Mouse (Mus musculus) limb, embryonic 11.5 days (tissue): ENCODE measurements at regions not wholly inside any gene's neighbourhood (a gene's known extent, or its start where the extent isn't known, plus 50 kb on each side); places are given as distances from the start of the nearest gene placed in this dataset.

Source experiments
- ATAC-seq: fragments of 200-750 bp; cut with Nextera tagmentation; 2 replicates; pipeline ENCODE4 v1.8.0; 2017; ENCODE audit warnings: low read depth; ENCODE audit not compliant: insufficient number of reproducible peaks, low FRiP score, low TSS enrichment
- DNase-seq: peaks from one replicate; pipeline ENCODE4 v3.0.0-alpha.2; 2015; ENCODE audit warnings: low spot score
- H3K27ac ChIP-seq: fragments of 300-500 bp; sonication (generic); replicated peaks from 2 replicates; pipeline ENCODE4 v1.5.1; 2014; ENCODE audit warnings: low read depth, mild to moderate bottlenecking, low read length
- H3K27me3 ChIP-seq: fragments of 300-500 bp; sonication (generic); 2 replicates; pipeline ENCODE4 v1.6.1; 2014; ENCODE audit warnings: mild to moderate bottlenecking, low read length, mixed read lengths; ENCODE audit not compliant: control insufficient read depth, insufficient read depth
- H3K36me3 ChIP-seq: fragments of 300-500 bp; sonication (generic); 2 replicates; pipeline ENCODE4 v1.6.1; 2014; ENCODE audit warnings: mild to moderate bottlenecking, low read length, moderate library complexity, mixed read lengths; ENCODE audit not compliant: control insufficient read depth, insufficient read depth
- H3K4me1 ChIP-seq: fragments of 300-500 bp; sonication (generic); 2 replicates; pipeline ENCODE4 v1.6.1; 2014; ENCODE audit warnings: low read length, mixed read lengths; ENCODE audit not compliant: control insufficient read depth, insufficient read depth
- H3K4me2 ChIP-seq: fragments of 300-500 bp; sonication (generic); 2 replicates; pipeline ENCODE4 v1.6.1; 2014; ENCODE audit warnings: low read depth, mild to moderate bottlenecking, moderate library complexity; ENCODE audit not compliant: severe bottlenecking
- H3K4me3 ChIP-seq: fragments of 300-500 bp; sonication (generic); 2 replicates; pipeline ENCODE4 v1.5.1; 2014; ENCODE audit warnings: low read depth, low read length
- H3K9ac ChIP-seq: fragments of 300-500 bp; sonication (generic); 2 replicates; pipeline ENCODE4 v1.6.1; 2014; ENCODE audit warnings: mild to moderate bottlenecking, low read length
- H3K9me3 ChIP-seq: fragments of 300-500 bp; sonication (generic); 2 replicates; pipeline ENCODE4 v1.6.1; 2016; ENCODE audit warnings: low read length; ENCODE audit not compliant: control insufficient read depth
- WGBS: fragments of 180-500 bp; shearing (Covaris S2); extraction: QIAGEN DNeasy Blood & Tissue Kit; methylation state at CpG from one replicate; pipeline ENCODE4 v1.1.7; 2014; 5-methylcytosine and 5-hydroxymethylcytosine counted together

DNA sequence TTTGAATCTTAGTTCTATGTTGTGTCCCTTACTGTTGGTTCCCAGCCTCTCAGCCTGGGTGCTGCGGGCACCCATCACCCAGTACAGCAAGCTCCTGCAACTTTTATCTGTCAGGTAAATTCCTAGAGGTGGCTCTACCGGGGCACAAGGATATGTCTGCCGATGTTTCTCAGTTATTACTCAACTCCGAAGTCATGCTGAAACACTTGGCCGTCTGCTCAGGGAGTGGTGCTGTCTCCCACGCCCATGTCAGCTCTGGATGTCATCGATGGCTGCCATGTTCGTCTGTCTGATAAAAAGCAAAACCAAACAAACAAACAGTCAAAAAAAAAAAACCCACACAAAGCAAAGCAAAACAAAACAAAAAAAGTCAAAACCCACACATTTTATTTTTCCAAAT lies 171.4 kb downstream of the Bmp7 start:
- 86% methylated on average over 8 of the region's 8 CpGs for WGBS
- Histone ChIP-seq H3K36me3 (no peaks in the 10 kb centered on the region), H3K9me3 (no peaks in the 10 kb centered on the region), H3K27me3 (0 out of 2 replicates have a peak, but pooled peaks cover 3% of the 10 kb centered on the region), H3K4me3 (no peak overlapping the region), H3K27ac (no peak overlapping the region), H3K4me2 (no peak overlapping the region), H3K4me1 (no peaks in the 10 kb centered on the region), H3K9ac (no peak overlapping the region)
- DNase-seq (no peak), ATAC-seq (no peak)

DNA sequence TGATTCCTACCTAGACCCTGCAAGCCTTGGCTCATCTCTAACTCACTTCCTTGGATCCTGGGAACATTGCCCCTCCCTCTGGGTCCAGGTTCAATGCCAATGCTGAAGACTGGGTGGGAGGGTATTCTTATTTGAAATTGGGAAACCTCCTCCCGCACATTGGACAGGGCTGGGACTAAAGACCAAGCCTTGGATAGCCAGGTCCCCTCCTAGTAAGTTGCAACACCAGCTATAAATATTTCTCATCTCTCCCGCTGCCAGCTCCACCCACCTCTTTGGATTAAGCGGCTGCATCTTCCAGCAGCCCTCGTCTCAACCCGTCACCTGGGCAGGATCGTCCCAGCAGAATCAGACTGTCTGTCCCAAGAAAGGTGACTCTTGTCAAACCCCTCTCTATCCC lies 170.1 kb downstream of the Bmp7 start:
- ATAC-seq (no peak), DNase-seq (no peak)
- Histone ChIP-seq H3K4me1 (no peaks in the 10 kb centered on the region), H3K9ac (no peak overlapping the region), H3K27ac (no peak overlapping the region), H3K4me3 (no peak overlapping the region), H3K9me3 (no peaks in the 10 kb centered on the region), H3K36me3 (no peaks in the 10 kb centered on the region), H3K27me3 (no peaks in the 10 kb centered on the region), H3K4me2 (no peak overlapping the region)
- 83% methylated on average over 6 of the region's 6 CpGs for WGBS

DNA sequence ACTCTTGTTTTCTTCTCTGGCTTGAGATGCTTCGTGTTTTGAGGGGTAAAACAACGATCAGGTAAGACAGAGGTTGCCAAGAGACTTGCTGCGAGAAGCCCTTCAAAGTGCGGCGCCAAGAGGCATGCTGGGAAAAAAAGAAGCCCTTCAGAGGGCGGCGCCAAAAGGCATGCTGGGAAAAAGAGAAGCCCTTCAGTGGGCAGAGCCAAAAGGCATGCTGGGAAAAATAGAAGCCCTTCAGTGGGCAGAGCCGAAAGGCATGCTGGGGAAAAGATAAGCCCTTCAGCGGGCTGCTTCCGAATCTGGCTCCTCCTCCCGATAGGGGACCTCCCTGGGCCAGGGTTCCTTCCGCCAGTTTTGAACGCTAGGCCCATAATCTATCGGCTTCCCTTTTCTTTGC lies 169.5 kb downstream of the Bmp7 start:
- Histone ChIP-seq H3K36me3 (no peaks in the 10 kb centered on the region), H3K27me3 (no peaks in the 10 kb centered on the region), H3K9ac (no peak overlapping the region), H3K4me1 (no peaks in the 10 kb centered on the region), H3K4me3 (no peak overlapping the region), H3K4me2 (no peak overlapping the region), H3K27ac (no peak overlapping the region), H3K9me3 (no peaks in the 10 kb centered on the region)
- DNase-seq (no peak), ATAC-seq (no peak)
- WGBS = 86% methylated on average over 14 of the region's 14 CpGs

DNA sequence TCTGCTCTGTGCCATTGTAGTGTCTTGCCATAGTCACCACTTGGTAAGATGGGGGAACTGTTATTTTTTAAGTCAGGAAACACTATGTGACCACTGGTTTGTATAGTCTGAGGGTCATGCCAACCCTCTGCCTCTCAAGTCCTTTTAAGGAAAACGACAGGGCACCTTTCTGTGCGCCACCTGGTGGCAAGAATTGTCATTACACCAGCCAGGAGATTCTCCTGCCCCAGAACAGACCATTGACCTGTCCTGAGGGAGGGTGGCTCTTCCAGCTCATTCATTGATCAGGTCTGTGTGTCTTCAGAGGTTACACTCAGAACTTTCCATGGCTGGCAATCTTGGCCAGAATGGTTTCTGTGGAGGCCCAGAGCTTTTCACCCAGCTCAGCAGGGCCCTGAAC lies 166.9 kb downstream of the Bmp7 start:
- Histone ChIP-seq H3K9ac (no peak overlapping the region), H3K9me3 (no peaks in the 10 kb centered on the region), H3K4me2 (no peak overlapping the region), H3K4me1 (no peaks in the 10 kb centered on the region), H3K36me3 (no peaks in the 10 kb centered on the region), H3K4me3 (no peak overlapping the region), H3K27me3 (no peaks in the 10 kb centered on the region), H3K27ac (no peak overlapping the region)
- ATAC-seq = no peak
- peak; percentile 89 for DNase-seq
- 0% methylated on average over 2 of the region's 2 CpGs for WGBS

DNA sequence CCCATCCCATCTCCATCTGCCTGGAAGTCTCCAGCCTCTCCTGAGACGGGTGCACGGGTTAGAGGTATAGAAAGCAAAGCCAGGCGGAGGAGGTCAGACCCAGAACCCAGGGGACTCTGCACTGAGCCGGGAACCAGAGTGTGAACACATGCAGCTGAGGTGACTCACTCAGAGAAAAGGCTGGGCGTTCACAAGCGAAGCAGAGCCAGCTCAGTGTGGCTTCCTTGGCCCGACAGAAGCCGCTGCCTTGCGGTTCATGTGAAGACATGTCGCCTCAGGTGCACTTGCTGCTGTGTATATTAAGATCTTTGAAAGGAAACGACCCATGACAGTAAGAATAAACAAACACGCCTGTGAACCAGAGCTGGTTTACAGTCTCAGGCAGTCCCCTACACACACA lies 163.6 kb downstream of the Bmp7 start:
- Histone ChIP-seq H3K9ac (no peak overlapping the region), H3K27ac (no peak overlapping the region), H3K36me3 (no peaks in the 10 kb centered on the region), H3K4me2 (no peak overlapping the region), H3K27me3 (no peaks in the 10 kb centered on the region), H3K4me3 (no peak overlapping the region), H3K9me3 (no peaks in the 10 kb centered on the region), H3K4me1 (0 out of 2 replicates have a peak, but pooled peaks cover 3% of the 10 kb centered on the region)
- DNase-seq (no peak), ATAC-seq (no peak)
- 75% methylated on average over 12 of the region's 12 CpGs for WGBS

- WGBS = 86% methylated on average over 2 of the region's 2 CpGs
- Histone ChIP-seq H3K9me3 (no peaks in the 10 kb centered on the region), H3K4me2 (no peak overlapping the region), H3K4me3 (no peak overlapping the region), H3K27ac (no peak overlapping the region), H3K36me3 (no peaks in the 10 kb centered on the region), H3K4me1 (0 out of 2 replicates have a peak, but pooled peaks cover 3% of the 10 kb centered on the region), H3K9ac (no peak overlapping the region), H3K27me3 (no peaks in the 10 kb centered on the region)
- no peak for DNase-seq
- ATAC-seq = no peak
Measured at GRCm38 (mm10) chr2:172777774-172778173, 162.3 kb downstream of the Bmp7 start.

DNA sequence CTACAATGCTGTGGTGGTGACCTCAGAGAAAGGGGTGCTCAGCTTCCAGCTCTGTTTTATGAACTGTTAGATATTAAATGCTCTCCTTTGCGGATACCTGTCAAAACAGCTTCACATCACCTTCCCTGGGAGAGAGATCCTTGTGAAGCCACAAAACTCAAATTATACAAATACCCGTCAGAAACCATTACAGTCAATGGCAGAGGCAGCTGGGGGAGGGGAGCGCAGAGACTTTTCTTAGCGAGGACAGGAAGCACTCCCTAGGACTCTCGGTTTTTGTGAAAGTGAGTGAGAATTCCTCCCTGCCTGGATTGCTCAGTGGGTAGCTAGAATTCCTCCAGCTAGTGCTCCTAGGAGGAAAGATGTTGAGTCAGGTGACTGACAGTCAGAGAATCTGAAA lies 161.0 kb downstream of the Bmp7 start:
- no peak overlapping the region for H3K4me2 ChIP-seq
- H3K9me3 ChIP-seq = 0 out of 2 replicates have a peak, but pooled peaks cover 5% of the 10 kb centered on the region
- no peak overlapping the region for H3K27ac ChIP-seq
- DNase-seq (no peak), ATAC-seq (no peak)
- H3K4me3 ChIP-seq = no peak overlapping the region
- no peak overlapping the region for H3K9ac ChIP-seq
- 26% methylated on average over 5 of the region's 5 CpGs for WGBS
- 0 out of 2 replicates have a peak, but pooled peaks cover 3% of the 10 kb centered on the region for H3K4me1 ChIP-seq
- H3K36me3 ChIP-seq = no peaks in the 10 kb centered on the region
- no peaks in the 10 kb centered on the region for H3K27me3 ChIP-seq

DNA sequence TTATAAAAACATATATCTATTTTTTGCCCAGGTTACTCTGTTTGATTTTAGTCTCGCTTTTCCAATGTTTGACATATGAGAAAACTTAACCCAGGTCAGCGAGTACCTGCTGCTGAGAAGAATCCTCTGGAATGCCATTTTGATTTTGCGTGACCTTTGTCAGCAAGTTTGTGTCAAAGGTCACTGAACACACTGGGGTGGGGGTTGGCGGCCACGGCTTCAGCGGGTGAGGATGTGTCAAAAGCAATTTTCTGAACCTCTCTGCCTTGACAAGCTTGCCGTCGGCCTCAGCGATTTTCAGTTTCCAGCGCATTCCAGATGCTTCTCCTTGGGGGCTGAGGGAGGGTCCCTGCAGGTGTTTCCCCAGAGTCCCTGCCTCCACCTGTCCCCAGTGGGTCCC lies 157.4 kb downstream of the Bmp7 start:
- H3K4me1 ChIP-seq = peaks cover 6% of the 10 kb centered on the region; the same call in 1 of the 2 replicates
- no peak overlapping the region for H3K4me3 ChIP-seq
- no peak overlapping the region for H3K27ac ChIP-seq
- ATAC-seq = no peak
- 73% methylated on average over 10 of the region's 10 CpGs for WGBS
- peaks cover 9% of the 10 kb centered on the region for H3K27me3 ChIP-seq
- H3K4me2 ChIP-seq = no peak overlapping the region
- no peaks in the 10 kb centered on the region for H3K36me3 ChIP-seq
- no peak for DNase-seq
- H3K9ac ChIP-seq = no peak overlapping the region
- 0 out of 2 replicates have a peak, but pooled peaks cover 5% of the 10 kb centered on the region for H3K9me3 ChIP-seq

DNA sequence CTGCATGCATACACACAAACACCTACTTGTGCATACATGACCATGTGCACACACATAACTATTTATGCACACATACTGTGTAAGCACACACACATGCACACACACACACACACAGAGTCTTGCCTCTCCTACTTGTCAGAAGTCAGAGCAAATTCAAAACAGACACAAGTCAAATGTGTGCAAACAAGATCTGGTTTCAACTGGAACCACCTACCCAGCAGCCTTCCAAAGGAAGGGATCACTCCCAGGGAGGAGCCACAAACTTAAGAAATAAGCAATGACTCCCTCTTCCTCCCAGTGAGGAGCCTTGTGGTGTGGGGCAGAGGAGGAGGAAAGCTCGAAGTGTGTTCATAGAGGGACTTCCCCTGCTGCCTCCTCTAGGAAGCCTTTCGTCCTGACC lies 153.8 kb downstream of the Bmp7 start:
- Histone ChIP-seq H3K9me3 (0 out of 2 replicates have a peak, but pooled peaks cover 5% of the 10 kb centered on the region), H3K4me1 (peaks cover 11% of the 10 kb centered on the region; the same call in 1 of the 2 replicates), H3K36me3 (no peaks in the 10 kb centered on the region), H3K27ac (no peak overlapping the region), H3K9ac (no peak overlapping the region), H3K27me3 (peaks cover 33% of the 10 kb centered on the region), H3K4me3 (no peak overlapping the region), H3K4me2 (no peak overlapping the region)
- WGBS = 17% methylated on average over 2 of the region's 2 CpGs
- DNase-seq (no peak), ATAC-seq (no peak)
